Mouse (Mus musculus) ES-E14 (cell line): ENCODE data around the gene Aunip.

Source experiments
- CHD2 ChIP-seq: IDR thresholded peaks from 2 replicates; pipeline ENCODE4 v1.6.1; 2014; ENCODE audit warnings: mild to moderate bottlenecking, low read depth, low read length, inconsistent platforms
- HCFC1 ChIP-seq: IDR thresholded peaks from 2 replicates; pipeline ENCODE4 v1.6.1; 2012; ENCODE audit warnings: low read length, inconsistent platforms, borderline replicate concordance; ENCODE audit not compliant: insufficient read depth
- MAFK ChIP-seq: IDR thresholded peaks from 2 replicates; pipeline ENCODE4 v1.6.1; 2014; ENCODE audit warnings: mild to moderate bottlenecking, low read depth, low read length, inconsistent platforms; ENCODE audit not compliant: insufficient read depth
- ZC3H11A ChIP-seq: IDR thresholded peaks from 2 replicates; pipeline ENCODE4 v1.6.1; 2012; ENCODE audit warnings: low read depth, mild to moderate bottlenecking, inconsistent platforms, low read length, borderline replicate concordance
- ZNF384 ChIP-seq: IDR thresholded peaks from 2 replicates; pipeline ENCODE4 v1.6.1; 2012; ENCODE audit warnings: low read depth, low read length, inconsistent platforms

DNA sequence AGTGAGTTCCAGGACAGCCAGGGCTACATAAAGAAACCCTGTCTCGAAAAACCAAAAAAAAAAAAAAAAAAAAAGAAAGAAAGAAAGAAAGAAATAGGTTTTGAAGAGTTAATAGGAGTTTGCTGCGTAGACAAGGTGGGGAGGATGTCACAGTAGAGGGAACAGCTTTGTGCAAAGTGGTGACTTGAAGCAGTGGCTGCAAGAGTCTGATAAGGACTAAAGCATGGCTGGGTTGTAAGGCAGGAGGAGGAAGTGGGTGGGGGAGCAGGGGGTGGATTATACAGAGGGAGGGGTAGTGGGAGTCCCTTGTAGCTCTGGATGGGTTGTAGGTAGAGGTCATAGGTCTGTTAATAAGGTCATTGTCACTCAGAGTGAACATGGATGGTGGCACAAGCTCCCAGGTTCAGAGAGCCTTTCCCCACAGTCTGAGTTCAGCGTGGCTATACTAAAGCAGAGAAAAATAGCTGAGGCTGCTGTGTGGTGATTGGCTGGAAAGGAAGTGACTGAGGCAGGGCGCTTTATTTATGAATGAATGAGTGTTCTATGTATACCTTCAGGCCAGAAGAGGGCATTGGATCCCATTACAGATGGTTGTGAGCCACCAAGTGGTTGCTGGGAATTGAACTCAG is 4.7 kb upstream of the Aunip start:
- TF ChIP-seq ZC3H11A (no peak), CHD2 (no peak), HCFC1 (no peak), ZNF384 (no peak), MAFK (no peak)
